Mouse (Mus musculus): ENCODE data around the gene Stx8. TPM values are rescaled to one million over a fixed set of nuclear protein-coding genes. Genes with fewer than 3 reads are reported as not detected.

Stx8 gene
- total RNA-seq, 1 experiment from 2014 or later, result 55.2 TPM

DNA sequence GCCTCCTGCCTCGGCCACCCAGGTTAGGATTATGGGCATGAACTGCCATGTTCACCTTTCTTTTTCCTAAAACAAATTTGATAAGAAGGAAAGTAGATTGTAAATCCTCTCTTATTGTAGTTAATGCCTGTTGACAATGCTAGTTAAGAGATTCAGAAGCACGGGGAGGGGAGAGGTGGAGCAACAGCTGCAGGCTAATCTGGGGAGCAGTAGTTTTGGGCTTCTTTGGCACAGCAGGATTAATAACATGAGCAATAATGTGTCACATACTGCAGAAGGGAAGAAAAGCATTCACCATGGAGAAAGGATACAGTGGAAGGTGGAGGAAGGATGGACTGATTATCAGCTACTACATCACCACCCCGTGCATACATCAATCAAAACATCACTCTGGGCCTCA lies 104.1 kb downstream of the Stx8 start:
- no peak for ATAC-seq (replicated peaks; ENCODE audit: insufficient number of reproducible peaks, low FRiP score, low TSS enrichment, poor library complexity, severe bottlenecking)

DNA sequence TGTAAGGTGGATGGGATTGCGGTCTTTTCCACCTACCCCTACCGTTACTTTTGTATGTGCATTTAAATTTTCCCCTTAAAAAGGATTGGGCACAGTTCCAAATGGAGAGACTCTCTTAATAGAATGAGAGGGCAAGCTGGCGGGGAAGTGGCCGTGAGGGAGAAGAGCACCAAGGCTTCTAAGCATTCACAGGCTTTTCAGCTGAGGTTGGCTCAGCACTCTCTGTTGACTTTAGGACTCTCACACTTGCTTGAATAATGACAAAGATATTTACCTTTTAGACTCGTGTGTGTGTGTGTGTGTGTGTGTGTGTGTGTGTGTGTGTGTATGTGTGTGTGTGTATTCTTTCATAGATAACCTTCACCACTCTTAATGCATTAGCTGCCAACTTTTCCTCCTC lies 105.8 kb downstream of the Stx8 start:
- ATAC-seq (replicated peaks; ENCODE audit: insufficient number of reproducible peaks, low FRiP score, low TSS enrichment, poor library complexity, severe bottlenecking), result no peak

DNA sequence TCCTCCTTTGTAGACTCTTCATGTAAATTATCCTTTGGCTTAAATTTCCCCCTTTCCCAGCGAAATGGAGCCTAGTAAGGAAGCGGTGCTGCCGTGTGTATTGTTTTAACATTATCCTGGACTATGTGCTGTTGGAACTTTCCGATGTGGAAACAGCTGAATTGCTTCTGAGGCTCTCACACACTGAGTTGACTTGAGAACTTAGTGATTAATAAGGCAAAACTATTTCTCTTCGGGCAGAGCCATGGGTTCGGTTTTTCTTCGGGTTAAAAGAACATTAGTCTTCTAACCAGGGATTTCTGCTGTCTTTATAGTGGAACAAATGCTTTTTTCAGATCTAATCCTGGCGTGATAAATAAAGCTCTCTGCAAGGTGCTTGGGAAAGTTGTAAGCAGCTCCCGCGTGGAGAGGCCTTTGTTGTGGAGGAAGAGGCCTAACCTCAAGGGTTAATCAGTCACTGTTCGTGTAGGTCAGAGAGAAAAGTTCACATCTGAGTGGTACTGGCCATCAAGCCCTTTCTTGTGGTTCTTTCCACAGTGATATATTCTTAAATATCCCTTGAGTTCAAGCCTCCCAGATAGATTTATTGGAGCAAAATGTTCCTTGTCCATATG lies 106.7 kb downstream of the Stx8 start:
- ATAC-seq (replicated peaks; ENCODE audit: insufficient number of reproducible peaks, low FRiP score, low TSS enrichment, poor library complexity, severe bottlenecking), result no peak

DNA sequence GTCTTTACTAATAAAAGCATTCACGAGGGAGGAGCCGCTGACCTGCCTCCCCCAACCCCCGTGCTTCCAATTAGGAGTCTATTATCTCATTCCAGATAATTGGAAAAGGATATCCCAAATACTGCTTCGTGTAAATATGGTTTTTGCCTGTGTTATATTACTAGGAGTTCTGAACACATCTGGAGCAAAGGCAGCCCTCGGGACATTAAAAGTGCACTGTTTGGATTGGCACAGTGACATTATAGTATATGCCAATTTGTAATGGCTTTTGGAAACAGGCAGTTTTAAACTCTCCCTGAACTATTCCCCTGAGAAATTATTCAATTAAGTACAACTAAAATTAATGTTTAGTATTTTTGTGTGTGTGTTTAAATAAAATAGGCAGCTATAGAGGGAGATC lies 108.7 kb downstream of the Stx8 start:
- no peak for ATAC-seq (replicated peaks; ENCODE audit: insufficient number of reproducible peaks, low FRiP score, low TSS enrichment, poor library complexity, severe bottlenecking)

DNA sequence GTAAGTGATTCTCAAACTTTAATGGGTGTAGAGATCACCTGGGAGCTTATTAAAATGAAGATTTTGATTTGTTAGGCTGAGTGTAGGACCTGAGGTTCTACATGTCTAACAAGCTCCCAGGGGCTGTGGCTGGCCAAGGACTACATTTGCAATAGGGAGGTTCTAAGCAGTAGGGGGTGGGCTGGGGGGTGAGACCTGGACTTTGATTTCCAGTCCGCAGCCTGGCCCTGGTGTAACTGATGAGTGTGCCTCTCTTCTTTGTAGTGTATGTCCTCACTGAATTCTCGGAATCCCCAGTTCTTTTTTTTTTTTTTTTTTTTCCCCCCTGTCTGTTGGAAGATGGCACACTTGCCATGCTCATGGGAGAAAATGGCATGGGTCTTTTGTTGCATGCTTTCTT lies 109.3 kb downstream of the Stx8 start:
- ATAC-seq (replicated peaks; ENCODE audit: insufficient number of reproducible peaks, low FRiP score, low TSS enrichment, poor library complexity, severe bottlenecking), result no peak

DNA sequence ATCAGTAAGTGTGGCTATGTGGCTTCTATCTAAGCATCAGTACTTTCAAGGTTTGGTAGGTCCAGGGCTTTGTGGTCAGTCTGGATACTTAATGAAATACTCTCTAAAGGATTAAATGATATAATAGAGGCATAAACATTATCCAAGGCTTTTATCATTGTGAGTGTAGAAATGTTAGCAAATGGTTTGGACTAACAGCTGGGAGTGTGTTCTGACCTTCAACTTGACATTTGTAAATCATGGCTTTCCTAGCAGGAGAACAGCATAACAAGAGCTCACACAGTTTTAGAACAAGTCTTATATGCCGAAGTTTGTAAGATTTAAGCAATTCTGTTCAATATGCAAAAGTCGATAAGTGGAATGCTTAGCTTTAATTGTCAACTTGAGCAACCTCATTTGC lies 113.8 kb downstream of the Stx8 start:
- no peak for ATAC-seq (replicated peaks; ENCODE audit: insufficient number of reproducible peaks, low FRiP score, low TSS enrichment, poor library complexity, severe bottlenecking)

DNA sequence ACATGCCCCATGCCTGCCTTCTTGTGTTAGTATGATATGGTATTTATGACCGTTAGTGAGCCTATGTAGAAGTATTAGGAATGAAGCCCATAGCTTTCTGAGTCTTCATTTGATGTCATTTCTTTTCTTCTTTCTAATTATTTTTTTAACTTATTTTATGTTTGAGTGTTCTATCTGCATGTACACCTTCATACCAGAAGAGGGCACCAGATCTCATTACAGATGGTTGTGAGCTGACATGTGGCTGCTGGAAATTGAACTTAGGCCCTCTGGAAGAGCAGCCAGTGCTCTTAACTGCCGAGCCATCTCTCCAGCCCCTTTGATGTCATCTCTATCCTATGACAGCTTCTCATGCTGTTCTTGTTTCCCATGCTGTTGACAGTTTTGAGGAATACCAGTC lies 115.0 kb downstream of the Stx8 start:
- ATAC-seq (replicated peaks; ENCODE audit: insufficient number of reproducible peaks, low FRiP score, low TSS enrichment, poor library complexity, severe bottlenecking), result no peak

DNA sequence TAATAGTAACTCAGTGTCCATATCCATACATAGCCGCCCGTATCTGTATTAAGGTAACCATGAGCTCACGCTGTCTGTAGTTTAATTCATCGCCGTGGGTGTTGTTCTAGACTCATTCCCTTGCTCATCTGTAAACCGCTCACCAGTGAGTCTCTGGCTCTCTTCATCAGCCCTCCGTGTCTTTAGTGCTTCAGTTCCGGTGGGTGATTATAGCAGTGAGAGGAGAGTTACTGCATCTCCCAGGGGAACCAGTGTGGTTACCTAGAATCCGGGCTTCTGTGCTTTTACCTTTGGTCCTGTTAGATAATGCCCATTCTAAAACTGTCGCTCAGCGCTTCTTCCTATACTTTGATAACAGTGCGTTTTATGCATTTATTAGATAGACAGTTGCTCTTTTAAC lies 116.8 kb downstream of the Stx8 start:
- ATAC-seq (replicated peaks; ENCODE audit: insufficient number of reproducible peaks, low FRiP score, low TSS enrichment, poor library complexity, severe bottlenecking), result no peak

DNA sequence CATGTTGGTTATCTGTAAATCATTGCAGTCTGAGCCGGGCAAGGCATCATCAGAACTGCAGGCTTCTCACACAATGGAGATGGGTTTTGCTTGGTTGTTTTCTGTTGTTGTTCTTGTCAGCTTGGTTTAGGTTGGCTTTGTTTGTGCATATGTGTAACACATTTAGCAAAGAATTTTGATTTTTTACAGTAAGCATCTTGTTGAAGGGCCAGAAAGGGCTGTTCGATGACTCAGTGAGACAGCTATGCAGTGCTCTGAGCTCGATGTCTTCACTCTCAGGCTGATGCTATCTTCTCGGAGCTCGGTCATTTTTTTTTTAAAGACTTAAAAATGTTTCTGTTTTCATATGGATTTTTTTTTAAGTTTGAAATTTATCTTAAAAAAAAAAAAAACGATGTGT lies 117.6 kb downstream of the Stx8 start:
- ATAC-seq (replicated peaks; ENCODE audit: insufficient number of reproducible peaks, low FRiP score, low TSS enrichment, poor library complexity, severe bottlenecking), result no peak

DNA sequence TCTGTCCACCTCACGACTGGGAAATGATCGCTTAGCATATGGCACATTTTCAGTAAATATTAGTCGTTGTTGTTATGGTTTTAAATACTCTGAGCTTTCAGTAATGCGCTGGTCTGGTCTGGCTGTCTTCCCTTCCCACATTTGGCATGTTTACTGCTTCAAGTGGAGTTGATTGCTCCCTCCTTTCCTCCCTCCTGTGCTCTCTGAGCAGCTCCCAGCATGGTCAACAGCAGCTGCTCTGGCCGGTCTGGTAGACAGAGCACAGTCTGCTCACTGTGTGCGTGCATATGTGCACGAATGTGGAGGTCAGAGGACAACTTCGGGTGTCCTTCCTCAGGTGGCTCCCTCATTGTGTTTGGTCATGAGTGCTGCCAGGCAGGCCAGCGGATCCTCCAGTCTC lies 120.2 kb downstream of the Stx8 start:
- ATAC-seq (replicated peaks; ENCODE audit: insufficient number of reproducible peaks, low FRiP score, low TSS enrichment, poor library complexity, severe bottlenecking), result no peak

DNA sequence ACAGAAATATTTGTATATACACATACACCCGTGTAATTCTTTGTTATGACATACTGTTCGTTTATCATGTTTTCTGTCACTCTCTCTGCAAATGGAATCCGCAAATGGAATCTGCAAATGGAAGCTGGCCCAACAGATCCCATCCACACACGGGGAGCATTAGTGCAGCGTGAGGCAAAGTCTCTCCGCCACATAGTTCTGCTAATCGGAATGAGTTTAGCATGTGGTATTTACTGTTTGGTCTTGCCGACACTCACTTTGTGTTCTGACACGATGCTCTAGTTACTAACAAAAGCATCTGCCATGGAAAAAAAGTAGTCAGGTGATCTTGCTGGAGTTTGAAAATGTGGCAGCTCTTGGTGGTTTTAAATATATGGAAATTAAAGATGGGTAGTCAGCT lies 123.4 kb downstream of the Stx8 start:
- ATAC-seq (replicated peaks; ENCODE audit: insufficient number of reproducible peaks, low FRiP score, low TSS enrichment, poor library complexity, severe bottlenecking), result no peak

DNA sequence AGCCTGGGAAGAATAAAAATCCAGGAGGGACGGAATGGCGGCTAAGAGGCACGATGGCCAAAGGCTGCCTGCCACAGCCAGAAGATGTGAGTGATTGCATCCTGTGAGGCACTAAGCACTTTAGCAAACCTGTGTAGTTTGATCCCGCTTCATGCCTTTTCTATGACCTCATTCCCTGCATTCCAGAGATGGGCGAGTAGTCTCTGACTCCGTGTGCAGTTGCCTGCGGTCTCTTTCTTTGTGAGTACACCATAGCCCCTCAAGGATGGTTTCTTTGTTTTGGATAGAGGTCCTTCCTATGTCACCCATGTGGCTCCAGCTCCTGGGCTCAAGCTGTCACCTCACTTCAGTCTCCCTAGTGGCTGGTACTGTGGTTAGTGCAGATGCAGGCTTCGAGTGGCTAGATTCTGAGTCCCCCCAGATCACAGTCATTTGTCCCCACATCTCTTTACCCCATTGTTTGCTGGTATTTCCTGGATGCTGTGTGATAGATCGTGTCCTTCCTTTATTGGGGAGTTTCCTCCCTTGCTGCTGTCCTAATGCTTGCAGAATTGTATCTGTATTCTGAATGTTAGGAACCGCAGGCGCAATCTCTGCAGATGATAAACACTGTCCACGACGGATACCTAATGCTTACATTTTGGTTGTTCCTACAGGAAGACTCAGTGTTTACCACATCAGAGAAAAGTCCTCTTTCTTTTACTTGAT lies 124.0 kb downstream of the Stx8 start:
- no peak for ATAC-seq (replicated peaks; ENCODE audit: insufficient number of reproducible peaks, low FRiP score, low TSS enrichment, poor library complexity, severe bottlenecking)

DNA sequence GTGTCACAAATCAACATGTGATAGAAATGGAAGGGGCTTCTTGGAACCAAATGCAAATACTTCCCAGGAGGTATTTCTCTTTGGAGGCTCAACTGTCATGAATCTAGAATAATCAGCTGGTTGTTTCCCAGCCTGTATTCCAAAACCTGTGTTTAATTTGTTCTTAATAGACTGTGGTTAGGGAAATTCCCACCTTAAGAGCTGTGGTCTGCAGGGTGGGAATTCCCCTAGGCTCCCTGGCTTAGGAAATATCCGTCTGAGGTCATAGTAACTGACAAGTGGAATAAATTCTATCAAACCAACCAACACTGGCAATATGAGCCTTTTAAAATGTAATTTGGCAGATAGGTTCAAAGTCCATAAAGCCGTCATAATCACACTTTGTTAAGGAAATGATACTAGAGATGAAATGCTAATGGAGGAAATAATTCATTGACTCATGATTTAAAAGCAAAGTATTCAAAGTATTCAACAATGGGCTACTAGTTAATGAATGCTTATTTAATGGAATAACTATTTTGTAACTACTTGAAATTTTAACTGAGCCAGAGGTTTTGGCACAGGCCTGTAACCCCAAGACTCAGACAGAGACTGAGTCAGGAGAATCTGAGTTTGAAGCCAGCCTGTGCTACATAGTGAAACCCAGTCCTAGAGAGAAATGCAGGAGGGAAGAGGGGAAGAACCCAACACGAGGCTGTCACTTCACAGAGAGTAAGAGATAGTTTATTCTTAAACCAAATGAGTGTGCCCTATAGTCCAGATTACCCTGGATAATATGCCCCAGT lies 126.2 kb downstream of the Stx8 start:
- no peak for ATAC-seq (replicated peaks; ENCODE audit: insufficient number of reproducible peaks, low FRiP score, low TSS enrichment, poor library complexity, severe bottlenecking)

DNA sequence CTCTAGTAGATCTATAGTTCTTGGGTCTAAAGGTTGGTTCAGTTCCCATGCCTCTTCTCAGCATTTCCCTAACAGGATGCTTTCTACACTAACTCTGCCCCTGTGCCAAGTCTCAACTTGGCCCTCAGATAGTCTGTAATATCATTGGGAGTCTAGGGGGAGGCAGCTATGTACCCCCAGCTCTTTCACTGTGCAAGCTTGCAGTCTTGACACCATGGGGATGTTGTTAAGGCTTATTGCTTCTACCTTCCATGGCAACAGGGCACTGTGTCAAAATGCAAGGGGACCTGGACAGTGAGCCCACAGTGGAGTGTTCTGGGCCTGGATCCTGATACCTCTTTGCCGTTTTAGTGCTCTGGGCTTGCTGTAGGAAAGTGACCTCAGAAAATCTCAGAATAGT lies 135.6 kb downstream of the Stx8 start:
- ATAC-seq (replicated peaks; ENCODE audit: insufficient number of reproducible peaks, low FRiP score, low TSS enrichment, poor library complexity, severe bottlenecking), result no peak

DNA sequence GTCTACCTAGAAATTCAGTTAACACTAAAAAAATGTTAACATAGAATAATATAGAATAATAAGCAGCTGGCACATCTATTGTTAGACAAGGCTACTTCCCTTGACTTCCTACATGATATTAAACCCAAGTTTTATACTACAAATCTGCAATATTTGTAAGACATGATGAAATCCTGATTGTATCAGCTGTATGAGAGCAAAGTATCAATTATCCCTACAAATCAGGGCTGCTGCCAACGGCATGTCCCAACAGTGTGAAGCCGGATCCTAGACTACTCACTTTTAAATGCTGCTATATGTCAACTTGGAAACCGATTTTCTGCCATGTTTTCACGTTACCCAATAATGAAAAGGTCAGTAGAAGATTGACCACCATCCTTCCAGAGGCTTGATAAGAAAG lies 137.5 kb downstream of the Stx8 start:
- no peak for ATAC-seq (replicated peaks; ENCODE audit: insufficient number of reproducible peaks, low FRiP score, low TSS enrichment, poor library complexity, severe bottlenecking)

DNA sequence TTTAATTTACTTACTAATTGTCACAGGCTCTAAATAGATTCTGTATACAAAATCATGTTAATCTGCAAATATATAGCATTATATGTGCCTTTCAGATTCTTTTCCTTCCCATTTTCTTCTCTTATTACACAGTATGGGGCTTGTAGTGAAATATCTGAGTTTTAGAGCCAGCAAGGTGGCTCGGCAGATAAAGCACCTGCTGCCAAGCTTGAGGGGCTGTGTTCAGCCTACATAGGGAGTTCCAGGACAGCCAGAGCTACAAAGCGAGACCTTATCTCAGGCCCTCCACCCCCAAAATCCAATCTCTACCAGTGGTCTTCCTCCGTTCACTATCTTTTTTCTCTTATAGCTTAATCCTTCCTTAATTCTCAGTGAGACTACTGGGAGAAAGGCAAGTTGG lies 140.1 kb downstream of the Stx8 start:
- no peak for ATAC-seq (replicated peaks; ENCODE audit: insufficient number of reproducible peaks, low FRiP score, low TSS enrichment, poor library complexity, severe bottlenecking)

DNA sequence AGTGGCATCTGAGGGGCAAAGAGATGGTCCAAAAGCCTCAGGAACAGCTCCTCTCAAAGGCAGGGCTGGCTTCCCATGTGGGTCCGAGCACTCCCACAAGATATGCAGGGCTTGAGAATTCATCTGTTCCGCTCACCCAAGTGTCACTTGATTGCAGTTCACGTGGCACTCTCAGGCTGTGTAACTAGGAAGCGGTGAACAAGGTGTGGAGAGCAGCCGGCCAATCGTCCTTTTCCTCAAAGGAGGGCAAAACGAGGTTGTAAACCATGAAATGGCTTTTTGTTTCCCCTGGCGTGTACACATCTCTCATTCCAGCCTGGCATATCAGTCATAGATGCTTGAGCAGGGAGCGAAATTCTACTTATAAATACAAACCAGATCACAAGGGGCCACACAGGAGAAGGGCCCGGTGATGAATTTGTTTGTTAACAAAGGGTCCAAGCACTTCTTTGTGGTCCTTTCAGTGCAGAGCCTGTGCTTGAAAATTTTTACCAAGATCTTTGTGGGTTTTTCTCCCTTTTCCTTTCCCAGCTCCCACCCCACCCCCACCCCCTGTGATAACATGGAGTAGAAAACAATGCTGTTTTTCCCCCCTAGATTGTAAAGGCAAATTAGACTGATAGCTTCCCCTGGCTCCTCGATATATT lies 147.6 kb downstream of the Stx8 start:
- no peak for ATAC-seq (replicated peaks; ENCODE audit: insufficient number of reproducible peaks, low FRiP score, low TSS enrichment, poor library complexity, severe bottlenecking)

DNA sequence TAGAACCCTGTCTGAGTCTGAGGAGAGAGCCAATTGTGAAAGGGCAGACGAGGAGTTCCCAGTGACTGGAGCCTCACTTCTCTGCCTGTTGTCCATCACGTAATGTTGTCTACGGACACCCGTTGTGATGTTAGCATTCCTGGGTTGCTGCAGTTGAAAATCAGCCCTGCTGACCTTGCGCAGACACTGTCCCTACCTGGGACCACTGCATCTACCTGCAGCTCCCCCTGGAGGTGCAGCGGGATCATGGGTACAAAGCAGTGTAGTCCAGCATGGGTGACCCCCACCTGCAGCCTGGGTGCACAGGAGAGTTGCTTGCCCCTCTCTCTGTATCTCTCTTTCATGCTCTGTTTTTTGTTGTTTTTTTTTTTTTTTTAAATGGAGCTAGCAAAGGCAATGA lies 148.2 kb downstream of the Stx8 start:
- ATAC-seq (replicated peaks; ENCODE audit: insufficient number of reproducible peaks, low FRiP score, low TSS enrichment, poor library complexity, severe bottlenecking), result no peak

DNA sequence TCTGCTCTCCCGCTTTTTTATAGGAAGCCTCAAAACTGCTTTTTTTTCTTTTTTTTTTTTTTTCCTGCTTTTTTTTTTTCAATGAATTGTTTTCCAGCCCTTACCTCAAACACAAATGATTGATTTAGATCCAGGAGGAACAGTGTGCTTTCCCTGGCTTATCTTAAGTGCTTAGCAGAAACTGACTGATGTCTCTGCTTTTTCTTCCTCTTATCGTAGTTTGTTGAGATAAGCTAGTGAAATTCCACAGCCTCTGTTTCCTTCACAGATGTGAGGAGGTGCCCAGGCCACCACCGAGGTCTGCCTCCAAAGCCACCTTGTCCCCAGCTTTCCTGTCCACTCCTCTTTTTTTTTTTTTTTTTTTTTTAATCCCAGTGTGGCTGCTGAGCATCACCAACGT lies 150.2 kb downstream of the Stx8 start:
- no peak for ATAC-seq (replicated peaks; ENCODE audit: insufficient number of reproducible peaks, low FRiP score, low TSS enrichment, poor library complexity, severe bottlenecking)

Data from monocyte, adult 5-6 weeks (primary cell).